Mouse (Mus musculus) erythroblast, embryonic 14.5 days (primary cell): ENCODE measurements around the gene Evi5. TPM values are rescaled to one million over a fixed set of nuclear protein-coding genes. Genes with fewer than 3 reads are reported as not detected.

Experiments used
- H3K27me3 ChIP-seq: 2 replicates; pipeline ENCODE4 v1.6.1; 2012; ENCODE audit warnings: inconsistent platforms; ENCODE audit not compliant: control insufficient read depth
- H3K36me3 ChIP-seq: 2 replicates; pipeline ENCODE4 v1.6.1; 2012; ENCODE audit warnings: mild to moderate bottlenecking, inconsistent platforms; ENCODE audit not compliant: control insufficient read depth
- H3K4me1 ChIP-seq: 2 replicates; pipeline ENCODE4 v1.6.1; 2012; ENCODE audit warnings: inconsistent platforms; ENCODE audit not compliant: control insufficient read depth
- H3K4me3 ChIP-seq: replicated peaks from 2 replicates; pipeline ENCODE3; 2012; ENCODE audit warnings: moderate library complexity, mild to moderate bottlenecking, inconsistent platforms
- H3K9me3 ChIP-seq: 2 replicates; pipeline ENCODE4 v1.6.1; 2012; ENCODE audit warnings: low read length, inconsistent platforms, mixed read lengths; ENCODE audit not compliant: control insufficient read depth
- GATA1 ChIP-seq: IDR thresholded peaks from 2 replicates; pipeline ENCODE4 v1.6.1; 2012; ENCODE audit warnings: low read length, inconsistent platforms, mixed read lengths
- TAL1 ChIP-seq: IDR thresholded peaks from 3 replicates; pipeline ENCODE4 v1.6.1; 2012; ENCODE audit warnings: low read length, inconsistent platforms, mixed read lengths
- polyA plus RNA-seq: library from polyadenylated mRNA; stranded (reverse); fragments of >175 nt; gene quantifications from 2 replicates; pipeline ENCODE4 v1.2.3, GENCODE M21; 2012

Evi5 gene
- 1.5 and 1.9 TPM in 2 replicates for polyA plus RNA-seq

DNA sequence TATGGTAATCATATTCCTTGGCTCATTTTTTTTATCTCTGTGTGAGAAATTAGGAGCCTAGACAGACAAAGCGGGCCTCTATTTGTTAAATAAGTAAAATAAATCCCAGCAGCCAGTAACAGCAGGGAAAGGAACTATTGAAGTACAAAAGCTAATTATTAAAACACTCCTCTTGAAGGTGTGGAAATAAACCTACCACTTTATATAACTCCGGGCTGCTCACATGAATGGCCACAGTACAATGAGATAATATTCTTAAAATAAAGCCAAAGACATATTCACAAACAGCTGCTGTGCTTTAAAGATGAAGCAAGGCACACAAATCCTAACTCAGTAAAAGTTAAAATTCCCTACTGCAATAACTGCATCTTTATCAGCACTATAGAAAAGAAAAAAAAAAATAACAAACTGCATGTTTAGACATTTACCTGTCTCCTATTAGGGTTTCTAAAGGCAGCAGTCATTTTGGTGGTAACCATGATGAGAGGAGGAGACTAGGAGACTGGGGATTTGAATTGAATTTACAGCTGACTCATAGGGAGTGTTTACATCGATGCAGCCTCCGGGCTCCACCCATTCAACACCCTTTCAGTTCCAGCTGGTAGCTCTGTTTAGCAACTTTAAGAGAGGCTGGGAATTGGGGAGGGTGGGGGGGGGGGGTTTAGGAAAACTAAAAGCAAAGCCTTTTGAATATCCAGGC lies at the start of gene Evi5:
Evi5 (minus strand) TSS at position 547 of the 700 bp plus-strand sequence.
- no peaks in the 10 kb centered on the region for H3K9me3 ChIP-seq
- H3K4me3 ChIP-seq = peak within 1 kb of the TSS; percentile 70
- H3K4me1 ChIP-seq = peaks cover 55% of the 10 kb centered on the region
- TF ChIP-seq GATA1 (no peak), TAL1 (no peak)
- H3K36me3 ChIP-seq = peaks cover 41% of the 10 kb centered on the region
- H3K27me3 ChIP-seq = no peaks in the 10 kb centered on the region

DNA sequence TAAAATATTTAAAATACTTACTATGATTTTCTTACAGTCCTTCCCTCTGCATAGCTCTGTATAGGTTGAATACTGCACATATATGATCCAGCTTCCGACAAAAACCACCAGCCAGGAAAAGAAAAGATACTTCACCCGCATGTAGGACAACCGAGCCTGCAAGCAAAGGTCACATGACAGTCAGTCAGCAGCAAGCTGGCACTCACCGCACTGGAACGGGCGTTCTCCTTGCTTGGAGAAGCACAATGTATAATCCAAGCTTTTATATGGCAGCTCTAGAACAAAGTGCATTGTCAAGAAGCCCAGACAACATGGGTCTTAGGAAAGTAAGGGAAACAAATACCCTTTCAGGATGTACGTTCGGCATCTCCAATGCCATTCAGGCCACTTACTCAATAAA lies 49.7 kb upstream of the Evi5 start:
- TF ChIP-seq TAL1 (no peak), GATA1 (no peak)
- no peak overlapping the region for H3K4me3 ChIP-seq
- H3K36me3 ChIP-seq = no peaks in the 10 kb centered on the region
- no peaks in the 10 kb centered on the region for H3K9me3 ChIP-seq
- no peaks in the 10 kb centered on the region for H3K27me3 ChIP-seq
- H3K4me1 ChIP-seq = peaks cover 2% of the 10 kb centered on the region

DNA sequence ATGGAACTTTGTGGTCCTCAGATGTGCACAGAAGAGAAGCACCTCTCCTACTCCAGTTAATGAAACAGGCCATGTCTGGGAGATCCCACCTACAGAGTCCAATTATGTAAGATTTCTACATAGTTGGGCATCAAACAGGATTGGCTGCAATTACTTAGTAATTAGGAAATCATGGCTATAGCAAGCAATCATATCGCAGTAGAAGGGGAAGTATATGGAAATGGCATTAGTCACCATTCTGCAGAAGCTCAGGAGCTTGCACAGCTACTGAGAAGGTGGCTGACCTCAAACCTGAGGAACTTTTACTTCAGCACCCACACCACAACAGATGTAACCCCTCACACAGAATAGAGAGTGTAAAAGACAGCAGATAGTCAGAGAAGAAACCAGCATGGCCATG lies 47.9 kb upstream of the Evi5 start:
- TF ChIP-seq GATA1 = no peak
- Histone ChIP-seq H3K4me3 (no peak overlapping the region), H3K27me3 (no peaks in the 10 kb centered on the region), H3K4me1 (peaks cover 2% of the 10 kb centered on the region), H3K9me3 (no peaks in the 10 kb centered on the region), H3K36me3 (no peaks in the 10 kb centered on the region)

- no peaks in the 10 kb centered on the region for H3K27me3 ChIP-seq
- no peaks in the 10 kb centered on the region for H3K9me3 ChIP-seq
- TF ChIP-seq TAL1 (no peak), GATA1 (no peak)
- H3K4me3 ChIP-seq = no peak overlapping the region
- no peaks in the 10 kb centered on the region for H3K36me3 ChIP-seq
- peaks cover 2% of the 10 kb centered on the region for H3K4me1 ChIP-seq
These were observed 46.7 kb upstream of the Evi5 start for GRCm38 (mm10) chr5:107921400-107922252.

- no peaks in the 10 kb centered on the region for H3K27me3 ChIP-seq
- peaks cover under 1% of the 10 kb centered on the region for H3K36me3 ChIP-seq
- H3K4me1 ChIP-seq = no peaks in the 10 kb centered on the region
- no peak overlapping the region for H3K4me3 ChIP-seq
- no peaks in the 10 kb centered on the region for H3K9me3 ChIP-seq
- no peak for TF ChIP-seq GATA1
- TF ChIP-seq TAL1 = no peak
These were observed 40.4 kb upstream of the Evi5 start for GRCm38 (mm10) chr5:107915280-107915679.

DNA sequence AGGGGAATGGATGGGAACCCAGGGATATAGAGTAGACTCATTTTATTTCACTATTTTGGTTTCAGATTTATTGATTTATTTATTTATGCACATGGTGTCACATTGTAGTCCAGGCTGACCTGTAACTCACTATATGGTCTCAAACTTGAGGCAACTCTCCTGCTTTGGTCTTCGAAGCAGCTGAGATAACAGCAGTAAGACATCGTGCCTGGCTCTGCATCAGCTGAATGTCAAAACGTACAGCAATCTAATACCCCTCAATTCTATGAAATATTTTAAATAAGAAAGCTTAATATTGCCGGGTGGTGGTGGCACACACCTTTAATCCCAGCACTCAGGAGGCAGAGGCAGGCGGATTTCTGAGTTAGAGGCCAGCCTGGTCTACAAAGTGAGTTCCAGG lies 36.1 kb upstream of the Evi5 start:
- H3K36me3 ChIP-seq = peaks cover 43% of the 10 kb centered on the region
- no peaks in the 10 kb centered on the region for H3K9me3 ChIP-seq
- no peaks in the 10 kb centered on the region for H3K4me1 ChIP-seq
- H3K4me3 ChIP-seq = no peak overlapping the region
- no peak for TF ChIP-seq GATA1
- no peak for TF ChIP-seq TAL1
- H3K27me3 ChIP-seq = no peaks in the 10 kb centered on the region

DNA sequence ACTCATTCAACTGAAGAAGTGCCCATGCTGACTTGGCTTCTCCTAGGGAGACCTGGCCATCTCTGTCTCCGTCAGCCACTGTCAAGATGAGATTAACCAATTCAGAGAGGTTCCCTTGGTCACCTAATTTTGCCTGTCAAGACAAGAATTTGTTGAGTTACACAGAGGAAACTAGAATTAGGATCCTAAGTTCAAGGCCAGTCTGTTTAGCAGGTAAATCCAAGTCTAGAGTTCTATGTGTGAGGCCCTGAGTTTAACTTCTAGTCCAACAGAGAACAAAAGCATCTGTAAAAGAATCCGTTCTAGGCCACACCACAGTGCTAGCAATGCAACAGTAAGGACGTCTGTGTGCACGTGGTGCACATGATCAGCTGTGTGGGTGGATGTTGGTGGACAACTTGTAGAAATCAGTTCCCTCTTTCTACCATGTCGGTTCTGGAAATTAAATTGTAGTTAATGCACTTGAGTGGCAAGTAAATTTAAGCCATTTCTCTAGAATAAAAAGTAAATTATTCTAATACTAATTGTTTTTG lies 35.2 kb upstream of the Evi5 start:
- Histone ChIP-seq H3K27me3 (no peaks in the 10 kb centered on the region), H3K9me3 (no peaks in the 10 kb centered on the region), H3K4me1 (no peaks in the 10 kb centered on the region), H3K36me3 (peaks cover 52% of the 10 kb centered on the region), H3K4me3 (no peak overlapping the region)
- TF ChIP-seq GATA1 (no peak), TAL1 (no peak)

DNA sequence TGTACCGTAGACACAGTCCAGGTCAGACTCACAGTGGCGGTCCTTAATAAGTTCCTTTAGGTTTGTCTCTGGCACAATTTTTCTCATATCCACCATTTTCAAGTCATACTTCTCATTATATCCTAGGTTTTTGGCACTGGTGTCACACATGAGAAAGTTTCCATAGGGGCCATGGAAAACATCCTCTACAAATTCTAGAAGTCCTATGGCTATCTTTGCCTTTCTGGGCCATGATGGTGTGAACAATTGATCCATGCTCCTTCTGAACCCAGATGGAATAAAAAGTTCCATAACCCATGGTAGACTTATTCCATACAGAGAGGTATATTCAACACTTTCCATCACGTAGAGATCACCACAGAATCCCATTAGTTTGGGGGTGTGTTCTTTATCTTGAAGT lies 34.8 kb upstream of the Evi5 start:
- H3K36me3 ChIP-seq = peaks cover 57% of the 10 kb centered on the region
- H3K4me3 ChIP-seq = no peak overlapping the region
- H3K4me1 ChIP-seq = peaks cover 2% of the 10 kb centered on the region; the same call in 1 of the 2 replicates
- H3K27me3 ChIP-seq = no peaks in the 10 kb centered on the region
- H3K9me3 ChIP-seq = no peaks in the 10 kb centered on the region
- TF ChIP-seq GATA1 (no peak), TAL1 (no peak)

- Histone ChIP-seq H3K36me3 (peaks cover 67% of the 10 kb centered on the region), H3K9me3 (no peaks in the 10 kb centered on the region), H3K4me1 (peaks cover 2% of the 10 kb centered on the region; the same call in 1 of the 2 replicates), H3K27me3 (no peaks in the 10 kb centered on the region), H3K4me3 (no peak overlapping the region)
- TF ChIP-seq TAL1 = no peak
- no peak for TF ChIP-seq GATA1
These were observed 33.7 kb upstream of the Evi5 start for GRCm38 (mm10) chr5:107908514-107909110.
